Mouse (Mus musculus): Measurements from ENCODE around the gene Cbx5. TPM values are rescaled to one million over a fixed set of nuclear protein-coding genes. Genes with fewer than 3 reads are reported as not detected.

The Cbx5 gene
- polyA plus RNA-seq, 1 experiment from 2014 or later, result 55.7 TPM

DNA sequence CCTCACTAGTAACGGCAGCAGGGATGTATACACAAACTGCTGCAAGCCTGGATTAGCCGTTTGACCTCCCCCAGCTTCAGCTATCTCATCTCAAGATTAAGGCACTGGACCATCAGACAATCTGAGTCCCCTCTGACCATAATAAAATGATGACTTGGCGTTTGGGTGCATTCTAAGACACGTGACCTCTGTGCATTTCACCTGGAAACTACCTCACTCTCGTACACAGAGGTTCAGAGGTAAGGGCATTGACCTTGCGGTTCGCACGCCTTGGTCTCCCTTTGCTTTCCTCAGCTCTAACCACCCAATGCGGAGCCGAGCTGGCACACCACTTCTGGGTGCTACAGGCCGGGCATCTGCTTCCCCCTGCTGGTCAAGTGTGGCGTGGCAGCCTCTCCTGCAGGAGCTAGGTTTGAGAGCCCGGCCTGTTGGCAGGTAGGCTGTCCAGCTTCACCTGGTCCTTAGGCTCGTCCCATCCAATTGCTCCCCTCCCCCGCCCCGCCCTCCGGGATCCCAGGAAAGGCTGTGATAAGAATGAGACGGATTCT lies 62.7 kb downstream of the Cbx5 start:
- DNase-seq (ENCODE audit: low spot score), result peak; percentile 84

DNA sequence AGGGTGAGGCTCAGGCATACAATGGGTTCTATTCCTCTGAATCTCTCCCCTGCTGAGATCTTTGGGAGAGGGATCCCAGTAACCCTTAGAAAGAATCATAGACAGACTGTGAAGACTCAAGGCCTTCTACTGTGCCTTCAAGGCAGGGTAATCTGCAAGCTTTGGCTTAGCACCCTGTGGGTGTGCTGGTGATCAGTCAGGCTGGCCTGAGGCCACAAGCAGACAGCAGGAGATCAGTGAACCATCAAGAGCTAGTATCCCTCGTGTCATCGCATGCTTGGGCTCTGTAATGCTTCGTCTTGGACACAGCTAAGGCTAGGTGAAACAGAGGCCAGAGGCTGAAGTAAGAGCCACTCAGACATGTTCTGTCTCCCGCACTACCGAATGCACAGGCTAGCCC lies 66.4 kb downstream of the Cbx5 start:
- DNase-seq (ENCODE audit: low spot score), result no peak

DNA sequence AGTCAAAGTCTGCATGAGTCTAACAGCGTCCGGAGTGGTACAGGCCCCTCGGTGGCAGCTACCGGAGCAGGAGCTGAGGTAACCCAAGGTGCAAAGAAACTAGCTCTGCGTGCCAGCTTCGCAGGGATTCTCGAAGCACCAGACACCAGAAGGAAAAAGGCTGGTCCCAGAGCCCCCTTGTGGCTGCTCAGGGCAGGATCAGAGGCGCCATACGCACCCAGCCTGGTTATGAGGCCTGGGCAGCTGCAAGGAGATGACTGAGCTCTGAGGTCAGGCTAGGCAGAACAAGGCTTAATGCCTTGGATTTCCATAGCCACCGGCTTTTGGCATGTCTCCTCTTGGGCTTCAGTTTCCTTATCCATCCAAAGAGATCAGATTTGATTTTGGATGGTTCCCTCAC lies 67.1 kb downstream of the Cbx5 start:
- DNase-seq (ENCODE audit: low spot score), result peak; percentile 67

DNA sequence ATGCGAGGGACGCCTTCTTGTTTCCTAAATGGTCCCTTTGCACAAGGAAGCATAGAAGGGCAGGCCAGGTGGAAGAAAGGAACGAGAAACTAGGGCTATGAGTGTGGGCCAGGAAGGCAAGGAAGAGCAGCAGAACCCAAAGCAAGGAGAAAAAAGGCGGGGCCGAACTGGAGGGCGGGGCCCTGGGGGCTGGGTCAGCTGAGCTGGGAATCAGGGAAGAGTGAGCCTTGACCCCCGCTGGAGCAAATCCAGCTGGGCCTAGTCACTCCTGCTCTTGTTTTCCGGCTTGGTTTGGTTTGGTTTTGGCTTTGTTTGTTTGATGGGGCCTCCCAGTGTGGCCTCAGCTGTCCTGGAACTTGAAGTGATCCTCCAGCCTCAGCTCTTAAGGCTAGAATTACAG lies 68.3 kb downstream of the Cbx5 start:
- no peak for DNase-seq (ENCODE audit: low spot score)

DNA sequence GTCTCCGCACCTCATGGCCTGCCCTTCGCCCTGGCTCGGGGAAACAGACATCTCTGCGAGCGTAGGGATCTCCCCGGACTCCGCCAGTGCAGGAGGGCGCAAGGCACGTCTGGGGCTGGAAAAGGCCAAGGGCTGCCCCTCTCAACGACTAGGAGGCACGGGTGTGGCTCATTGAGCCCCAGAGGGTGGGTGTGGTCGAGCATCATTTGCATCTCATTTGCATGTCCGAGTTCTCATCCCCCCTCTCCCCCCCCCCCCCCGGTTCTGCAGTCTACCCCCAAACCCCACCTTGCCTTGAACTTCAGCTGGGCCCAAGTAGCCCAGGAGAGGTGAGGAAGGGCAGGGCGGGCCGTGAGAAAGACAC lies 69.3 kb downstream of the Cbx5 start:
- DNase-seq (ENCODE audit: low spot score), result no peak

DNA sequence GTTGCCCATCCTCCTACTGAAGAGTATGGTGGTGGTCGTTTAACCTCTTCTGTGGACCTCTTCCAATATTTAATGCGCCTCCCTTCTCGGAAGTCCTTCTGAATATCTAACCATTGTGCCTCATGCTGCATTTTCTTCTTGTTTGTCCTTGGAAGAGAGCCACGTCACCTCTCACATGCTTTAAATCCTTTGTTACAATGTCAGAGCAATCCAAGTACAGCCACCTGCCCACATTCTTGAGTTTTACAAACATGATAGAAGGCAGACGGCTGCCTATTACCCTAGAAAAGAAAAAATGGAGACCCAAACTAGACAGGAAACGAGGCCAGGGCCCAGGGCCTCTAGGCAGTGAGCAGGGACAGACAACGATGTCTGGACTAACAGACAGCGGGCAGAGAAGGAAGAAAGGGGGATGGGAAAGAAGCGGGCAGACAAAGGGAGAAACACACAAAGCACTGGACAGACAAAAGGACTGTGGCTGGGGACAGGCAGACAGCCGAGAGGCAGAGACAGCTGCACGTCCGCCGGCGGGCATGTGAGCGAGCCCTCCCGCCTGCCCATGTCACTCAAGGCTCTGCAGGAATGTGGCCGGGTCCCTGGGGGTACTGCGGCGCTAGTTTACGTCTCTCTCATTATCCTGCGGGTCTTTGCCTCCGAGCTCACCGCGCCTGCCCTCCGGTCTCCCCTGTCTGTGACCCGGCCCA lies 69.9 kb downstream of the Cbx5 start:
- no peak for DNase-seq (ENCODE audit: low spot score)

DNA sequence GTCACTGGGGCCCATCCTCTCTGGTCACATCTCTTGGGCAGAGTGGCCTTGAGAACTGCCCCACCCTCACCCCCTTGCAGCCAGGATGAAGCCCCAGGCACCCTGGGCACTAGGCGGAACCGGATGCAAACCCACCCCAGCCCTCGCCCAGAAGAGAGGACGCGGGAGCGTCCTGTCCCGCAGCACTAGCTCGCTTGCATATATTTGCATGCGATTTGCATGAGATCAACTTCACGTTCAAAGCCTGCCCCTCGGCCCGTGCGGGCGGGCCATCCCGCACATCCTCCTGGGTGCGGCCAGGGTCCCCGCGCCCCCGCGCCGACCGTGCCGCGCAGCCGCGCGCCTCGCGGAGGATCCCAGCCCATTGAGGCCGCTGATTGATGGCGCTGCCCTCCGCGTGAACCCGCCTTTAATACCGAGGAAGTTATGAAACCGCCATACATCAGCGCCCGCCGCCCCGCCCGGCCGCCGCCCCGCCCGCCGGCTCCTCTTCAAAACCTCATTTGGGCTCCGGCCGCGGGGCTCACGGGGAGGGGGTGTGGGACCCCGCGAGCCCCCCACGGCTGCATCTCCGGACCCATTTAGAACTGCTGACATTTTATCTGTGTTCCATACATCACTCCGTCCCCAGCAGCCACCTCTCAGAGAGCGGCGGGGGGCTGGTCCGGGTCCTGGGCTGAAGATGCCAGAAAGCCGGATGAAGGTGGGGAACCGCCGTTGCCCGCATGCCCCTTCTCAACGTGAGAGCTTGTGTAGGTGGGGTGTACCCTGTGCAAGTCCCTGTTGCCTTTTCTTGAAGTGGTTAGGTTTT lies 70.6 kb downstream of the Cbx5 start:
- no peak for DNase-seq (ENCODE audit: low spot score)

DNA sequence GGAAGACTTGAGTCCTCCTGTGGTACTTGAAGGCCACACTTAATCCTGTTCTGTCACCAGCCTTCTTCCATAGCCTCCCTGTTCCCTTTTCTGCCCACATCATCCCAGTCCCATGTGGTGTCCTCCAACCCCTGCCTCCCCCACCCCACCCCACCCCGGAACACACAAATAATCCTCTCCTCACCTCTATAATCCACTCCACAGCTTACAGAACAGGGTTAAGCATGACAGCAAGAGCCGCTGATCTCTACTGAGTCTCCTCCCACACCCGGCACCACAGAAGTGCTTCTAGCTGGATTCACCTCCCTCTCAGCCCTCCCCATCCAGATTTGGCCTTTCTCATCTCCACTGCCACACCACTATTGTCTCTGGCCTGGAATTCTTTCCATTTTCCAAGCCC lies 71.8 kb downstream of the Cbx5 start:
- DNase-seq (ENCODE audit: low spot score), result no peak

DNA sequence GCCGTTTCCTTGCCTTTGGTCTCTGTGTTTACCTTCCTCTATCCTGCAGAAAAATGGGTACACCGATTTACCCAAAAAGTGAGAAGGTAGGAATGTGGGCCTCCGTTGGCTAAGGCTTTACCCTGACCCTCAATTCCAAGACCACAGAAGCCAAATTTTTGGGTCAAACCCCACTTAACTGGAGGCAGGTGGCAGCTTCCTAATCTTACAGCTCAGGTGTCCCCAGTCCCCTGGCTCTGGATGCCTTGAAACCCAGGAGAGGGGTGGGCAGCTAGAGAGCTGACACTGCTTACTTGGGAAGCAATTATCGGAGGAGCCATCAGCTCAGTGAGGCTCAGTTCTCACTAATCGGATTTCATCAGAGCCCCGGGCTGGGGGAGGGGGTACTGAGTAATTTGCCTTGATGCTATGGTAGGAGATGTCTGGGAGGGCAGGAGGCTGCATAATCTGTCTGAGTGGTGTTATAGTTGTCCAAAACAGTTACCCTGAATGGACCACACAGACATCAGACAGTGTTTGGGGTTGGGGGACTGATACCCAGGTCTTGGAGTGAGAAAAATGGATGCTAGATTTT lies 72.5 kb downstream of the Cbx5 start, which contains the start of gene Smug1:
TSS of gene Smug1 (minus strand) at position 51 of the 574 bp plus-strand sequence.
- DNase-seq (ENCODE audit: low spot score), result no peak

DNA sequence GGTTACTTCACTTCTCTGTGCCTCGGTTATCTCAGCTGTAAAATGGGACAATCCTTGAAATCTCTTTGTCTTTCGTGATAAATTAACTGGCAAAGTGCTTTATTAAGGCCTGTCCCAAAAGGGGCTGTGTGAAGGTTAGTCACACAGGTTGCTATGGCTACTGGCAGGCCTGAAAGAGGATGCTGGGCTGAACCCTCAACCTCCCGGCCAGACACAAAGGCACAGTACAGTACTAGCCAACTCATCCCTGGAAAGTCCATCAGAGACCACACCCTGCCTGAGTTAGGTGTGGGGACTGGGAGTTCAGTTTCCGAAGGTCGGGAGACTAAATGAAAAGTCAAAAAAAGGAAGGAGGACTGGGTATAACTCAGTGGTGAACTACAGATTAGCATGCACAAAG lies 73.7 kb downstream of the Cbx5 start:
- DNase-seq (ENCODE audit: low spot score), result no peak

DNA sequence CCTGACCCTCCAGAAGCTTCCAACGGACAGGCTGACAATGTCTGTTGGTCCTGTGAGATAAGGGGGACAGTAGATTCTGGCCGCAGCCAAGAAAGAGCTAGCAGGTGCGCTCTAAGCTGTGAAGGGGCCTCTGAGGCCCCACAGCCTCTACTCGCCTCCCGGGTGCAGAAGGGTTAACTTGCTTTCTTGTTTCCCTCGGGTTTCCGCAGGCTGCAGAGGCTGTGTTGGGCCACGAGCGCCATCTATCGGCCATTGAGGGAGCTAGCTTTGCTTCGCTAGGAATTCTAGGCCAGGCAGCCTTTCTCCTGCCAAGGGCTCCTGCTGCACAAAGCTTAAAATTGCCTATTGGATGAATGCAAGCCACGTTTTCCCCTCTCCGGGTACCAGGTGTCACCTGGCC lies 74.2 kb downstream of the Cbx5 start:
- peak; percentile 89 for DNase-seq (ENCODE audit: low spot score)

DNA sequence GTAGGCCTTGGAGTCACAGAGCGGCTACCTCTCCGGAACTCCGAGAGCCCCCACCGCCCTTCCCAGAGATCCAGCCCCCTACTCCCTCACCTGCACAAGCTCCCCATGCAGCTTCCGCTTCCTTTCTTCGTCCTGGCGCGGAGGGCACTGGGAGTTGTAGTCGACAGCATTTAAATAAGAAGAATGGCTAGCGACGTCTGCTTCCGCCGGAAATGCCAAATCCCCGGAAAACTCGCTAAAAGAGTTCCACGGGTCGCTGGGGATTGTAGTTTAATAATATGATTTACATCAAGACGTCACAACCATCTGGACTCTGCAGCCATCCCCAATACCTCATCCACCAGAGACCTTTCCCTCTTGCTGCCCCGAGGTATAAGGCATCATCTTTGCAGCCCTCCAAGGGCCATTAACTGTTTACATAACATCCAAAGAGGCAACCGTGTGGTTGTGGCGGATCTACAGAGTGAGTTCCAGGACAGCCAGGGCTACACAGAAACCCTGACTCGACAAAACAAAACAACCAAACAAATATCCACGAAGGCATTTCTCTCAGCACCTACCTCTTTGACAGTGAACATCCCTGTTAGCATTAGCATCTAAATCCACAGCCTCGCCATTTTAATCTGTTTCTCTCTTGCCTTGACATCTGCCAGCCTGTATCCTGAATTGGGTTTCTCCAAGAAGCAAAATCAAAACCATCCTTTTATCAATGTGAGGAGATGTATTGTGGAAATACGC lies 76.3 kb downstream of the Cbx5 start:
- peak; percentile 93 for DNase-seq (ENCODE audit: low spot score)

DNA sequence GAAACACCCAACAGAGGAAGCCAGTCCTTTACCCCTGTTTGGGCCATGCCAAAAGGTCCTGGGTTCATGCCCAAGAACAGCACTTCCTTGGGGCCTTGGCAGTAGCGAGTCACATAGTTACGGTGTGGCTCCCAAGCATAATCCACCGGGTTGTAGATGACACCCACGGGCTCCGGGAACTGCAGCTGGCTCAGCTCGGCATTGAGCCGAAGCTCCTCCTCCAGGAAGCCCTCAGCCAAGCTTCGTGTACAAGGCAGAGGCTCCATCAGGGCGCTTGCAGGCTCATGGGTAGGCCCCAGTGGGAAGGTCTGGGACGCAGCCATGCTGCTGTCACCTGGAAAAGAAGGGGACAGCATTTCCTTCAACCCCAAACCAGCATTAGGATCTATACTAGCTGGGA lies 82.0 kb downstream of the Cbx5 start:
- no peak for DNase-seq (ENCODE audit: low spot score)

DNA sequence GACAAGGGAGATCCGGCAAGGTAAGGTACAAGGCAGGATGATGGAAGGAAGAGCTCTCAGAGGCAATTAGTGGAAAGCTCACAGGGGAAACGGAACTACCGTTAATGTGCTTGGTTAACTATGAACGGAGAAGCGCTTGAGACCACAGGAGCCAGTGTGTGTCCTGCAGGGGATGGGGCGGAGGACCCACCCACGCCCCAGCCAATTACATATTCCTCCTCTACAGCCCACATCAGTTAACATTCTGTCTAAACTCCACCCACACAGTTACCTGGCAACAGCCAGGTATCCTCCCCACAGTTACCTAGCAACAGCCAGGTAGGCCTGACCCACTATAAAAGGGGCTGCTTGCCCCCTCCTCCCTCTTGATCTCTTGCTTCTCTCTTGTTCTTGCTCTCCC lies 82.7 kb downstream of the Cbx5 start:
- DNase-seq (ENCODE audit: low spot score), result no peak

DNA sequence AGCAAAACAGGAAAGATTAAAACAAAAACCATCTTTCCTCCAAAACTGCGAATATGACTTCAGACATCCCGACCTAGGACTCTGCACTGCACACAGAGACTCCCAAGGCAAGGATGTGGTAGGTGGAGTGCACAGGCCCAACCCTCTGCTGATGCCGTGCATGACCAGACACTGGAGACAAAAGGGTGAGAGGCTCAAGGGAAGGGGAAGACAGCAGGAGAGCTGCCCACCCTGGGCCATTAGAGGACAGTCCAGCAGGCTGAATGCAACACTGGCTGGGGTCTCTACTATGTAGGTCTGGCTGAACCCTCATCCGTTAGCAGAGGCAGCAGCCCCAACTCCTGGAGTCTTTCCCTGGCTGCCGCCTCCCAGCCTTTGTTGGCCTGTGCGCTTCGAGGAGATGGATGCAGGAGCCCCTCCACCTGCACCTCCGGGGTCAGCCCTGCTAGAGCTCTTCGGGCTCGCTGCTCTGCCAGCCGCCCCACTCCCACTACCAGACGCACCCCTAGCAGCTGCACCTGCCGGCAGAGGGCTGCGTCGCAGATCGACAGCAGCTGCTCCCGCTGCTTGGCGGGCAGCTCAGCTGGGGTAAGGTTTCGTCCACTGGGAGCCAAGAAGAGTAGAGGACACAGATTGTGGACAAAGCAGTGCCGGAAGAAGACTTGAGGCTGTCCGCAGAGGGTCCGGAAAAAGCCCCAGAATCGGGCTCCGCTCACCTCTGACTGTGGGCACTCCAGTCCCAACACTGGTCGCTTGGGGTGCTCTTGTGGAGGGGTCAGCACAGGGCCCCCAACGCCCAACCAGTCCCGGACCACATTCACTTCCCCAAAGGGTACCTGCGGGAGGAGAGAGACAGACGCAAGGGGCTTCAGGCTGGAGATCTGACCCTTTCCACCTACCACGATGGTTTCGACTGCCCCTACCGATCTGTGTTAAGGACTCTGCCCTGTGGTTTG lies 84.0 kb downstream of the Cbx5 start:
- DNase-seq (ENCODE audit: low spot score), result no peak

DNA sequence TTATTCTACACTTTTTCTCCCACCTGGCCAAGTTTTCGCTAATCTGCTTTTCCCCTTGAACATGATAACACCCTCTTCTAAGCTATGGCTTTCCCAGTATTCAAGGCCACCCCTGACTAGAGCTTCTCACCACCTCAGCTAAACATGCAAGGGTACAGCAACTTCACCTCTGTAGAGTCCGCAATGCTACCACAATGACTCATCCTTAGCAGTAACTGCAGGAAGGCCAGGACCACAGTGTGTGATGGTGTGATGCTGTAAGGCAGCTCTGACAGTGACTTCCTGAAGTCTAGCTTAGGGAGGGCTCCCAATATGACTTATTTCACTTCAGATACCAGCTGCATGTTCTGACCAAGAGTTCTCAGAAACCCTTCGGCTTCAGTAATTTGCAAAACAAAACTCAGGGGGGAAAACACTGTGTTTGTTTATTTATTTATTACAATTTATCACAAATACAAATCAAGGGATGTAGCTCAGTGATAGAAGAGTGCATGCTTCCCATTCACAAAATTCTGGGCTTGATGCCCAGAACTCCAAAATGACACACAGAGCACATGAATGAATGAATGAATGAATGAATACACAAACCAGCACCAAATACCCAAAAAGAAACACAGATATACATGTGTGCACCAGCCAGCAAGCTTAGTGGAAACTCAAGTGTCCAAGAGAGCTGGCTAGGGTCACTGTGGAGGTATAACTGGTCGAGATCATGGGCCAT lies 86.6 kb downstream of the Cbx5 start:
- no peak for DNase-seq (ENCODE audit: low spot score)

DNA sequence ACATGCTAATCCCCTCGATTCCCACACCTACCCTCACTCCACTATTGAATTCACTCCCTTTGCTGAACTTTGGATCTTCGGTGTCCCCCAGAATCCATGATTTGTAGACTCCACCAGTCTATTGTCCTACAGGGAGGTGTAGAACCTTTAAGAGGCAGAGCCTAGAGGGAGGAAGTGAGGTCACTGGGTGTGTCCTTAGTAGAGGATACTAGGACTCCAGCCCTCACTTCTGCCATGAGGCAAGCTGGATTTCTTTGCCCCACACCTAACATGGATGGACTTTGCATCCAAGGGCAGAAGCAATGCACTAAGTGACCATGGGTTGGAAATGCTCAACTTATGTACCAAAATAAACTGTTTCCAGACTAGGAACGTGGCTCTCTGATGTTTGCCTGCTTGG lies 87.2 kb downstream of the Cbx5 start:
- DNase-seq (ENCODE audit: low spot score), result no peak

DNA sequence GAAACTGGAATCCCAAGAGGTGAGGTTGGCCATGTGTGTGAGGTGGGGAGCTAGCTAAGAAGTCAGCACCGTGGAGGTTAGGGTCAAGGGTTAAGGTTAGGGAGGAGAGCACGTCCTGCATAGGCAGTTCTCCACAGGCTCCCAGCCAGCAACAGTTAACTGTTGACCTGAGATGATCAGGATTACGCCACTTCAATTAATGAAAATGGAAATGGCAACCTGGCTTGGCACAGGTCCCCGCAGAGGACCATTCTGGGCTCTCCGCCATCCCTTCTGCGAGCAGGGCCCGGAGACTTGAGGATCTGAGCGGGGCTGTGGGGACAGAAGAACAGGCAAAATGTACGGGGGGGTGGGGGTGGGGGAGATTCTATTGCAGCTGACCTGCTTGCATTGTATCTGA lies 91.8 kb downstream of the Cbx5 start:
- no peak for DNase-seq (ENCODE audit: low spot score)

DNA sequence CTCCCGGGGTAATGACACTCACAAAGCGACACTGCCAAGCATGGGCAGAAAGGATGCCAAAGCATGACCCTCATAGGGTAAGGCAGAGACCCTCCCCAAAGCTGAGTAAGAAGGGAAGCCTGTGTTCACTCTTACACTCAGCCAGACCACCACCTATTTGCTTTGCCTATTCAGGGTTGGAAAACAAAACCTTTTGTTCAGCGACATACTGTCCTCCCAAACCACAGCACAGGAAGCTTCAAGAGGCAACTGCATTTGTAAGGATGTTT lies 92.3 kb downstream of the Cbx5 start:
- no peak for DNase-seq (ENCODE audit: low spot score)
